Mouse (Mus musculus): ENCODE data around the gene Maff. TPM values are rescaled to one million over a fixed set of nuclear protein-coding genes. Genes with fewer than 3 reads are reported as not detected.

The Maff gene
- polyA plus RNA-seq, 1 experiment: 3.6 TPM

DNA sequence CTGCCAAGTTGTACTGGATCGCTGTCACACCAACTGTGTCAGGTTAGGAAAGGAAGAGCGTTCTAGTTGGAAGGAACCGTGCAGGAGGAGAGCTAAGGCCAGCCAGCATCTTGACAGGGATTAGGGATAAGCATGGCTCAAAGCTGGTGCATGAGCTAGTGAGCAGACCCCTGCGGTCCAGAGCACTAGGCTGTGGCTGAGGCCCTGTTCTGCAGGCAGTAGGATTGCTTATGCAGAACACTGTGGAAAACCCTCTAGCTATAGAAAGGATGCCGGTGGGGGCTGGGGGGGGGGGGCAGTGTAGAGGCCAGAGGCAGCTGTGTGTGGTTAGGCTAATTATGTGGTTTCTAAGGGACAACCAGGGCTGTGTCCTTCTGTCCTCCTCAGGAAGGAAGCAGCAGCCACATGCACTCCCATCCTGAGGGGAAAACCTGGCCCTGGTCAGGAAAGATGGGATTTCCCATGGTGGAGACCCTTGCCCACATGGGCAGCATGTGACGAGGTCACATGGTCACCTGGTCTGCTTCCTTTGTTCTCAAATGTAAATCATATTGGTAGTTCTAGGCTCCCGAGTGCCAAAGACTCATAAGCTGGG lies 11.3 kb upstream of the Maff start:
- no peak for TF ChIP-seq POLR2A (IDR thresholded peaks at IDR 0.05; ENCODE audit: borderline replicate concordance, control insufficient read depth, low read depth, low read length)
- TF ChIP-seq CTCF (IDR thresholded peaks at IDR 0.05; ENCODE audit: control insufficient read depth, insufficient read depth, low read length): no peak
- H3K4me3 ChIP-seq (replicated peaks; ENCODE audit: control insufficient read depth, low read depth, low read length): no peak overlapping the region
- 45% methylated on average over 7 of the region's 7 CpGs for WGBS
- H3K27ac ChIP-seq (ENCODE audit: control insufficient read depth, insufficient read depth, low read depth, low read length, poor library complexity): no peak overlapping the region
- H3K4me1 ChIP-seq (ENCODE audit: control insufficient read depth, insufficient read depth, low read length): no peaks in the 10 kb centered on the region; the same call in 1 of the 2 replicates

GRCm38 (mm10) chr15:79338978-79339377 lies 7.4 kb upstream of the Maff start:
- TF ChIP-seq CTCF (IDR thresholded peaks at IDR 0.05; ENCODE audit: control insufficient read depth, insufficient read depth, low read length) (no peak), POLR2A (IDR thresholded peaks at IDR 0.05; ENCODE audit: borderline replicate concordance, control insufficient read depth, low read depth, low read length) (no peak)
- Histone ChIP-seq H3K27ac (ENCODE audit: control insufficient read depth, insufficient read depth, low read depth, low read length, poor library complexity) (no peak overlapping the region), H3K4me1 (ENCODE audit: control insufficient read depth, insufficient read depth, low read length) (peaks cover 3% of the 10 kb centered on the region), H3K4me3 (replicated peaks; ENCODE audit: control insufficient read depth, low read depth, low read length) (no peak overlapping the region)
- WGBS: 45% methylated on average over 5 of the region's 5 CpGs

GRCm38 (mm10) chr15:79342641-79343337 lies 3.6 kb upstream of the Maff start:
- no peak for TF ChIP-seq CTCF (IDR thresholded peaks at IDR 0.05; ENCODE audit: control insufficient read depth, insufficient read depth, low read length)
- TF ChIP-seq POLR2A (IDR thresholded peaks at IDR 0.05; ENCODE audit: borderline replicate concordance, control insufficient read depth, low read depth, low read length): no peak
- peaks cover 3% of the 10 kb centered on the region; the same call in 1 of the 2 replicates for H3K4me1 ChIP-seq (ENCODE audit: control insufficient read depth, insufficient read depth, low read length)
- 57% methylated on average over 6 of the region's 6 CpGs for WGBS
- H3K4me3 ChIP-seq (replicated peaks; ENCODE audit: control insufficient read depth, low read depth, low read length): no peak overlapping the region
- no peak overlapping the region for H3K27ac ChIP-seq (ENCODE audit: control insufficient read depth, insufficient read depth, low read depth, low read length, poor library complexity)

- TF ChIP-seq POLR2A (IDR thresholded peaks at IDR 0.05; ENCODE audit: borderline replicate concordance, control insufficient read depth, low read depth, low read length) (no peak), CTCF (IDR thresholded peaks at IDR 0.05; ENCODE audit: control insufficient read depth, insufficient read depth, low read length) (no peak)
- Histone ChIP-seq H3K27ac (ENCODE audit: control insufficient read depth, insufficient read depth, low read depth, low read length, poor library complexity) (no peak overlapping the region), H3K4me1 (ENCODE audit: control insufficient read depth, insufficient read depth, low read length) (peaks cover 3% of the 10 kb centered on the region; the same call in 1 of the 2 replicates), H3K4me3 (replicated peaks; ENCODE audit: control insufficient read depth, low read depth, low read length) (no peak overlapping the region)
- WGBS: 72% methylated on average over 4 of the region's 4 CpGs
These were observed 1.8 kb upstream of the Maff start for GRCm38 (mm10) chr15:79344627-79345026.

- TF ChIP-seq POLR2A (IDR thresholded peaks at IDR 0.05; ENCODE audit: borderline replicate concordance, control insufficient read depth, low read depth, low read length) (no peak), CTCF (IDR thresholded peaks at IDR 0.05; ENCODE audit: control insufficient read depth, insufficient read depth, low read length) (no peak)
- Histone ChIP-seq H3K27ac (ENCODE audit: control insufficient read depth, insufficient read depth, low read depth, low read length, poor library complexity) (peak overlapping the region; percentile 46; the same call in 1 of the 2 replicates), H3K4me3 (replicated peaks; ENCODE audit: control insufficient read depth, low read depth, low read length) (peak overlapping the region; percentile 65), H3K4me1 (ENCODE audit: control insufficient read depth, insufficient read depth, low read length) (peaks cover 6% of the 10 kb centered on the region)
- WGBS: under 1% methylated on average over 61 of the region's 61 CpGs
These were observed 884 bp downstream of the Maff start for GRCm38 (mm10) chr15:79347165-79347844.

DNA sequence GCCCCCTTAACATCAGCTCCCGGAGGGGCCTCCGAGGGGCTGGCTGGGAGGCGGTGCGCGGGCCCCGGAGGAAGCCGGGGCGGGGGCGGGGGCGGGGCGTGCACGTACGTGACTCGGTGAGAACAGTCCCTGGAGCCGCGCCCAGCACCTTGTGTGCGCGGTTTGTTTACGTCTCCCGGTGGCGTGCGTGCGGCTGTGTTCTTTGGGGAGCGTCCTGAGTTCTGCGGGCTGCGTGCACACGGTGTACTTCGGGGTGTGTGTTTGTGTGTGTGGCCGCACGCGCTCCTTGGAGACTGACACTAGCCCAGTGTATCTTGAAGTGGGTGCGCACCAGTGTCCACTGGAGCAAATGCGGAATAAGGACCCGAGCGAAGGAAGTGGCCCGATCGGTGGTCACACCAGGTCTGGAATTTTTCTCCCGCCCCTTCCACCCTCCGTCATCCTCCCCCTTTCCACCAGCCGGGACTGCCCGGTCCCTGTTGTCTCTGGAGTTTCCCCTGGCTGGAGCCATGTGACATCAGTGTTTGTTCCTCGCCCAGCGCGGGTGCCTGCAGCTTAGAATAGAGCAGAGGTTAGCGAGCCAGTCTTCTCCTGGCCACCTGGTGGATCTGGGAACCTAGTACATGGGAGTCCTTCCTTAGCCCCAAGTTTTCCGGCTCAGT lies 1.6 kb downstream of the Maff start:
- 1% methylated on average over 46 of the region's 46 CpGs for WGBS
- Histone ChIP-seq H3K27ac (ENCODE audit: control insufficient read depth, insufficient read depth, low read depth, low read length, poor library complexity) (peak overlapping the region; percentile 46; the same call in 1 of the 2 replicates), H3K4me3 (replicated peaks; ENCODE audit: control insufficient read depth, low read depth, low read length) (peak overlapping the region; percentile 65), H3K4me1 (ENCODE audit: control insufficient read depth, insufficient read depth, low read length) (peaks cover 3% of the 10 kb centered on the region)
- TF ChIP-seq POLR2A (IDR thresholded peaks at IDR 0.05; ENCODE audit: borderline replicate concordance, control insufficient read depth, low read depth, low read length) (no peak), CTCF (IDR thresholded peaks at IDR 0.05; ENCODE audit: control insufficient read depth, insufficient read depth, low read length) (no peak)

DNA sequence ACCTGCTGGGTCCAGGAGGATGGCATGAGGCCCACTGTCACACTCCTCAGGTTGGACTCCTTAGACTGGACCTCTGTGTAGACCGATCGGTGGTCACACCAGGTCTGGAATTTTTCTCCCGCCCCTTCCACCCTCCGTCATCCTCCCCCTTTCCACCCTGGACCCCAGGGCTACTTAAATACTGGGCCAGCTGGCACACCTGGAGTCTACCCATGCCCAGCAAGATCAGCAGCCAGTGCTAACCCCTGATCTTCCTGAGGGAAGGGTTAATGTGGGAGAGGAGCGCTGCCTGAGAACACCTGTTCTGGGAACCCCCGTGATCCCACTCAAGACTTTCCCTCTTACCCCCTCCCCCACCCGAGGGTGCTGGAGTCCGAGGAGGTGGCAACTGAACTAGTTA lies 2.2 kb downstream of the Maff start:
- WGBS: 76% methylated on average over 8 of the region's 8 CpGs
- Histone ChIP-seq H3K27ac (ENCODE audit: control insufficient read depth, insufficient read depth, low read depth, low read length, poor library complexity) (no peak overlapping the region; the same call in 1 of the 2 replicates), H3K4me3 (replicated peaks; ENCODE audit: control insufficient read depth, low read depth, low read length) (no peak overlapping the region), H3K4me1 (ENCODE audit: control insufficient read depth, insufficient read depth, low read length) (peaks cover 3% of the 10 kb centered on the region)
- no peak for TF ChIP-seq CTCF (IDR thresholded peaks at IDR 0.05; ENCODE audit: control insufficient read depth, insufficient read depth, low read length)
- no peak for TF ChIP-seq POLR2A (IDR thresholded peaks at IDR 0.05; ENCODE audit: borderline replicate concordance, control insufficient read depth, low read depth, low read length)

DNA sequence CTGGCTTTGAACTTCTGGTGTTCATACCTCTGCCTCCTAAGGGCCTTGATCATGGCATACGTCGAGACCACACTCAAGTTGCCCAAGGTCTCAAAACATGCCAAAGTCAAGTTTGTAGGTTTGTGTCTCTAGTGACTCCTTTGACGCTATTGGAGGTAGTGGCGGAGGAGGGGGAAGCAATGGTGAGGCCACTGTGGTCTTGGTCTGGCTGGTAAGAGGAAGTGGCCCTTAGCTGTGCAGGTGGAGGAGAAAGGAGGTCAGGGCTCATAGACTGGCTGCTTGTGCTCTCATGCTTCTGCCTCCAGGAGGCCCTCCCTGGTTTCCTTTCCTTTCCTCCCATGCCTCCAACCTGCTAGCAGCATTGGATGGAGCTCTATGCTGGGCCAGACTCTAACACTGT lies 4.4 kb downstream of the Maff start:
- peaks cover 3% of the 10 kb centered on the region for H3K4me1 ChIP-seq (ENCODE audit: control insufficient read depth, insufficient read depth, low read length)
- WGBS: 47% methylated on average over 4 of the region's 4 CpGs
- TF ChIP-seq CTCF (IDR thresholded peaks at IDR 0.05; ENCODE audit: control insufficient read depth, insufficient read depth, low read length) (no peak), POLR2A (IDR thresholded peaks at IDR 0.05; ENCODE audit: borderline replicate concordance, control insufficient read depth, low read depth, low read length) (no peak)
- H3K27ac ChIP-seq (ENCODE audit: control insufficient read depth, insufficient read depth, low read depth, low read length, poor library complexity): no peak overlapping the region
- no peak overlapping the region for H3K4me3 ChIP-seq (replicated peaks; ENCODE audit: control insufficient read depth, low read depth, low read length)

Data from bone marrow, adult 2 months (tissue).